Mouse (Mus musculus) ES-CJ7 (cell line): ENCODE results near the gene Mamld1.
"Not testable (repeated sequence)": the region's sequence is repeated elsewhere in the genome, so short reads cannot be mapped to it uniquely, and the experiment has no call there.

Experiments
- DNase-seq: peaks from one replicate; pipeline ENCODE4 v3.0.0; 2011; ENCODE audit warnings: low read depth, low spot score

The Mamld1 gene

DNA sequence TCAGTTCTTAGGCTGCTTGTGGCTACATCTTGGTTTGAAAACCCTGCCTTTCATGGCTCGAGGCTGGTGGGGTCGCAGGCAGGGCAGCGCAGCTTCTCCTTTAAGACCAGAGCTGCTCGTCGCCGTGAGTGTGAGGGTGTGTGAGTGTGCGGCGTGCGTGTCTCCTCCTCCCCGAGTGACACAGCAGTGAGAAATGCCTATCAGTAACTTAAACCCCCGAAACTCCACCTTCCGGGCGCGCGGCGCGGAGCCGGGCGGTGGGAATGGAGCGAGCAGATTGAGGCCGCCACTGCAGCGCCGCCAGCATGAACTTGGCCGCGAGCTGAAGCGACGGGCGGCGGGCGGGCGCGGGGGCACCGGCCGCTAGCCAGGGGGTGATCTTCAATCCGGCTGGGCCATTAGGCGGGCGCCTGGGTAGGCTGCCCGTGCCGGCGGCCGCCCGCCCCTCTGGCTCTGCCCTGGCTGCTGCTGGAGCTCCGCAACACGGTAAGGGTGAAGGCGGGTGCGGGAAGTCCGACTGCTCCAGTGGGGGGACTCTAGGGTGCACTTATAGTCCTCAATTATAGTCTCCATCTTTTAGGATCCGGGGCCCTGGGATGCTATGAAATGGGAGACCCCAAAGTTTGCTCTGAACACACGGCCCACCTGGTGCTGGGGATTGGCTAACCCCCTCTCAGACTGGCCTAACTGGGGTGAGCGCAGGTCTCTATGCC is at the start of gene Mamld1:
TSS of gene Mamld1 (plus strand) at position 393 of the 713 bp plus-strand sequence.
- peak; percentile 19 for DNase-seq

- DNase-seq: no peak
Measured at GRCm38 (mm10) chrX:71024718-71025117, 25.3 kb upstream of the Mamld1 start.

GRCm38 (mm10) chrX:71028007-71028406 is 22.0 kb upstream of the Mamld1 start:
- DNase-seq: no peak

- DNase-seq: not testable (repeated sequence)
Measured at GRCm38 (mm10) chrX:71028976-71029375, 21.1 kb upstream of the Mamld1 start.

DNA sequence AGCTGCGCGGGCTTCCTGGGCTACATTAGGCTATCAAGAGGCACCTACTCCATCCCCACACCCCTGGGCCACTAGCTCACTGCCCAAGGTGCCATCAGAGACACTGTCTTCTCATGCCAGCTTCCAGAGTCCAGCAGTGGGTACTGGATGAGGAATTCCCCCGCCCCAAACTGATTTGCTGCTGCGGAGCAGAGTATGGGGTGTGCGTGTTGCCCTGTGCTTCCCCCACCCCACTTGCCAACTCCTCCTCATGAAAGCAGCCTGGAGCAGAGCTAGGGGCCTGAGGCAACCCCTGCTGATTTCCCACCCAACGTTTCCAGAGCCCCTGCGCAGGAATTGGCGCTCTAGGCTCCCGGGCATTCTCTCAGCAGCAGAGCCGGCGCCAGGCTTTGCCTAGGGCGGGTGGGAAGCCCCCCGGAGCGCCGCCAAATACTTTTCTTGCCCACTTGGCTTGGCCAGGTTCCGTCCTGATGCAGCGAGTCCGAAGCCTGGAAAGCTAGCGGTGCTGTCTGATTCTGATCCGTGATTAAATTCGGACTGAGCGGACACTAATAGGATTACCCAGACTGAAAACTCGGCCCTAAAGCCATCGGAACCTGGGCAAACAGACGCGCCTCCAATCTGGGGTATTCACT is 738 bp downstream of the Mamld1 start:
- DNase-seq: no peak

DNA sequence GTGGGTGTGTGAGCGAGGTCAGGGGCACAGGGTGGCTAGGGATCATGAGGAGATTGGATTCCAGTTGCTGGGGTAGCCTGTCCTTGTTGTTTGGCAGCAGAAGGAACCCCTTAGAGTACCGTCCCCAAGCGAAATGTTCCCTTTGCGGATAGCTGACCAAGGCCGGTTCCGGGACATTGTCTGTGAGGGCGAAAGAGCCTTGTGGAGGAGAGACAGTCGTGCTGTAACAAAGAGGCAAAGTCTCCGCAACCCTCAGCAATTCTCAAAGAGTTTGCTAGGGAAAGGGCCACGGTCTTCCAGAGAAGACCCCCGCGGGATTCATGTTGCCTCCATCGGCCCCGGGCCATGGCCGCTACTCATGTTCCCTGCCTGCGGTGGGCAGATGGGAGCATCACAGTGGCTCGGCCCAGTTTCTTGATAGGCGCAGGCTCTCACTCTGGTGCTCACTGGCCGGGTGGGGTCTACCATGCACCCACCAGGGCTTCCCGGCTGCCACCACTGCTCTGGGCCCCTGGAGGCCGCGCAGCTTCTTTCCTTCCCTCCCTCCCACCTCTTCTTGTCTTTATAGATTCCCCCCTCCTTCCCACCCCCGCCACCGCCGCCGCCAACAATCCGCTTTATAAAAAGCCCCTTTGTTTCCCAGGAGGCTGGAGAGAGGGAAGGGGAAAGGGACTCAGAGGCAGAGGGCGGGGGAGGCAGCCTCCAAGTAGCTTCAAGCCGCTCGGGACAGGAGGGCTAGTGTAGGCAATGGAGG is 1.5 kb downstream of the Mamld1 start:
- no peak for DNase-seq

GRCm38 (mm10) chrX:71052115-71052478 is 2.0 kb downstream of the Mamld1 start:
- DNase-seq: peak; percentile 41

DNA sequence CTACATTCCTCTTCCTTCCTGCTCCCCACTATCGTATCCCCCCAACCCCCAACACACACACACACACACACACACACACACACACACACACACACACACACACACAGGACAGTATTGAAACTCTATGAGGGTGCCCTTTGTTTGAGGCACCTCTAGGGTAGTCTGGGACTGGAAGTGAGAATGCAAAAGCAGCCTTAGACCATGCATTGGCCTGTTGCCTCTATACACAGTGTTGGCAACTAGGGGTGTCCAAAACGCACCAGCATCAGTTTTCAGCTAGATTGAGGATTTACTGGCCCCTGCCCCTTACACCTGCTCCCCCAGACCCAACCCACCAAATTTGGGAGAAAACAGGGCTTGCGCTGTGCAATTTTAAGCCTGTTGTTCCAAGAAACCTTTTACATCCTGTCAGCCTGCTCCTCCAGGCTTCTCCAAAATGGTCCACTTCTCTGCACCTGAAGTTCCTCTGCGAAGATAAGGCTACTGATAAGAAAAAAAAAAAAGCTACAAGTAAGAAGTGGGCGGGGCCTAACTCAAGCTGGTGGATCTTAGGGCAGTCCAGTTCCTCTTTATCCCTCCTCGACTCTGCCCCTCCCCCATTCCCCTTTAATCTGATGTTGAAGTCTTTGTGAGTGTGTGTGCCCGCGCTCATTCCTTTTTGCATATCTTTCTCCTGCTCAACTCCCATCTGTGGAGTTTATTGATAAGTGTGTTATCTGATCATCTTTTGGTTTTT is 2.6 kb downstream of the Mamld1 start:
- DNase-seq: no peak

DNA sequence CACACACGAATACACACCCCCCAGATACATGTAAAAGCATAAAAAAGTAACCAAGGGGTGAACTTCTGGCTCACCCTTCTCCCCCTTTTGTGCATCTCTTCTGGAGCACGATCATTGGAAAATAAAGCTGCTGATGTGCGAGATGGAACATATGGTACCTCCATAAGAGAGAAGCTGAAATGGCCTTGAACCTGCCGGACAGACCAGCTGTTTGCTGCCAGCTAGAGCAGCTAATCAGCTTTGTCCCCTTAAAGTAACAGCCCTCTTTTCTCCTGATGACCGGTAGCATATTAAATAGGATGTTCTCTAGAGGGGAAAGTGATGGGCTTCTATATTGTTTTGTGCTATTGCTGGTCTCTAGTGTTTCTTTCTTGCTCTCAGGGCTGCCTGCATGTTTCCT is 3.2 kb downstream of the Mamld1 start:
- DNase-seq: no peak

- no peak for DNase-seq
Measured at GRCm38 (mm10) chrX:71056968-71057367, 6.9 kb downstream of the Mamld1 start.

- no peak for DNase-seq
Measured at GRCm38 (mm10) chrX:71085092-71085807, 35.2 kb downstream of the Mamld1 start.

DNA sequence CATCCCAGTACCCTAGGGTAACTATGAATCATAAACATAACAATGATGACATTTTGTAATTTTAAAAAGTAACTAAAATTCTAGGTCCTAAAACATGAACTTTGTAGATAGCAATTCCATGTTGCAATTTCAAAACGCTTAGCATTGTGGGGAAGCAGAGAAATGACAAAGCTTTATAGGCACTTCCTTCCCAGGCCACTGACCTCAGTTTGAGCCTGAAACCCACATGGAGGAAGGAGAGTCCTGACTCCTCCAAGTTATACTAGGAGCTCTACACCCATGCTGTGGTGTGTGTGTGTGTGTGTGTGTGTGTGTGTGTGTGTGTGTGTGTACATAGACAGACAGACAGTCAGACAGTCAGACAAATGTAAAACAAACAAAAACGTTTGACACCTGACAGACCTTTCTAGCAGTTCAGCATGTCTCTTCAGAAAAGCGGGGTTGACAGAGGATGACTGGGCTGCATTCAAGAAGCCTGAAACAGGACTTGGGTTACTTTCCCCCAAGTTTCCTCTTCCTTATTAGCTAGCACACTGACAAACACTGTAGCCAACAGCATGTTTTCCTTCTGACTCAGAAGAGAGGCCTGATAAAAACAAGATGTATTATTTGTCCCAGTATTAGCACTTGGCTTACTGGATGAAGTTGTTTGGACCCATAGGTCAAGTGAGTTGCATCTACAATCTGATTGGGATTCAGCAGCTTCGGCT is 37.5 kb downstream of the Mamld1 start:
- no peak for DNase-seq

DNA sequence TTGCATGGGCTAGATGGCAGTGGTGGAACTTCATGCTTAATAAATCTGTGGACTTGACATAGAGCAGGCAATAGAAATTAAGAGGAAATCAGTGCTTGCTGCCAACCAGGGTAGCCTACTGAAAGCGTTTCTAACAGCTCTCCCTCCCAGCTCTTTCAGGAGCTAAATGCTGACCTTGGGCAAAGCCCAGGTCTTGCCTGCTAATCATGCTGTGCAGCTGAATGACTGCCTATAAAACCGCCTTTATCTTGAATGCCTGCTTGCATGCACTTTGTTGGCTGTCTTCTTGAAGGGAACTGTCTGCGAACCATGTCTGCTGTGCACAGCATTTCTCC is 38.0 kb downstream of the Mamld1 start:
- DNase-seq: peak; percentile 1

DNA sequence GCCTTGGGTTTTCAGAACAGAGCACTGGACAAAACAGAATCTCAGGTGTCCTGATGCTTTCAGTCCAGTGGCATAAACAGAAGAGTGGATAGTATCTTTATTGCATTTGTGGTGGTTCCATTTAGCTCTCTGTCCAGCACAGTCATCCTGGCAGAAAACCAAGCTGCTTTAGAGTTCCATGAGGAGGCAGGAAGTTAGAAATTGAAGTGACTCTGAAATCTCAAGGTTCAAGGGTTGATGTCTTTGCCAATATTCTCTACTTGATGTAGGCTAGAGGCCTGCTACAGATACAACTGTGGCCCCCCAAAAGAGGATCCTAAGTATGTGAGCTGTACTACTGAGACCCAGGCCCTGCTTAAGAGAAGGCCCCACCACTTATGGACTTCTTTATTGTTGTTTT is 55.8 kb downstream of the Mamld1 start:
- DNase-seq: no peak

GRCm38 (mm10) chrX:71106392-71106791 is 56.3 kb downstream of the Mamld1 start:
- no peak for DNase-seq

GRCm38 (mm10) chrX:71108056-71108735 is 58.1 kb downstream of the Mamld1 start:
- DNase-seq: no peak

DNA sequence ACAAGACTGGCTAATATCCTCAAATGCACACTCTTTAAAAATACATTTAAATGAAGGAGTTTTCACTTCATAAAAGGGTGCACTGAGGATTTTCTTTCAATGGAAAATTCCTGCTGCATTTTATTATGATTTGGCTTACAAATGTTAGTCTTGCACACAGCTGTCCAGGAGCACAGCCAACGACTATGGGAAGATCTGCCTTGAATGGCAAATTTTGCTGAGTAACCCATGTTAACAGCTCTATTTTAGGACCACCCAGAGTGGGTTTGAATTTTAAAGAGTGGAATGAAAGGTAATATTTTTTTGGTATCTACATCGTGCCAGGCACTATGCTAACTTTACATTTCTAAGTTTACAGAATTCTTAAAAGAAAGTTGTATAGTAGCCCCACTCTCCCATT is 60.3 kb downstream of the Mamld1 start:
- DNase-seq: no peak

GRCm38 (mm10) chrX:71122359-71123293 is 72.6 kb downstream of the Mamld1 start:
- no peak for DNase-seq

DNA sequence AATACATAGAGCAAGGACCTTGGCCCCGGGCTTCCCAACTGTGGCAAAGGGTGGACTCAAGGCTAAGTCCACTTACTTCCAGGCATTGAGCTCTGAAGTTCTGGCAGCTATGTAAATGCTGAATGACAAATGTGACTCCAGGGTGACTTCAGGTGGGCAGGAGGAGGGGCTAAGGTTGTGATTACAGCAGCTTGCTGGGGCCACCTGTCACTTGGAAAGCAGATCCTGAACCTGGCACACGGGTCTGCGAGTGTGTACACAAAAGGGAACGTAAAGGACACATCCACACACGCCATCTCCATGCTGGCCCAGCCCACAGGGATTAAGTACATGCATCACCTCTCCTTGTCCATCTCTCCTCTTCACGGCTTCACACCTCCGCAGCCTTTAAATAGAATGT is 75.0 kb downstream of the Mamld1 start:
- no peak for DNase-seq
